Mouse (Mus musculus) retina, postnatal 7 days (tissue): Measurements from ENCODE around the gene Ampd2.

Source experiments
- DNase-seq: peaks from one replicate; pipeline ENCODE4 v3.0.0-alpha.2; 2012; ENCODE audit warnings: low read depth, low spot score

The Ampd2 gene

GRCm38 (mm10) chr3:108086470-108086979, at the start of gene Ampd2:
Ampd2 (minus strand) TSS chr3:108086651.
- DNase-seq: no peak

GRCm38 (mm10) chr3:108134701-108135100, 48.2 kb upstream of the Ampd2 start:
- no peak for DNase-seq

- DNase-seq: no peak
Measured at GRCm38 (mm10) chr3:108132484-108132883, 46.0 kb upstream of the Ampd2 start.

- DNase-seq: no peak
Measured at GRCm38 (mm10) chr3:108131821-108132220, 45.4 kb upstream of the Ampd2 start.

GRCm38 (mm10) chr3:108131216-108131615, 44.8 kb upstream of the Ampd2 start:
- DNase-seq: no peak

GRCm38 (mm10) chr3:108129804-108130203, 43.4 kb upstream of the Ampd2 start:
- no peak for DNase-seq

- DNase-seq: no peak
Measured at GRCm38 (mm10) chr3:108129367-108129766, 42.9 kb upstream of the Ampd2 start.

GRCm38 (mm10) chr3:108128520-108128919, 42.1 kb upstream of the Ampd2 start:
- DNase-seq: no peak

- no peak for DNase-seq
Measured at GRCm38 (mm10) chr3:108126327-108126726, 39.9 kb upstream of the Ampd2 start.

- no peak for DNase-seq
Measured at GRCm38 (mm10) chr3:108124131-108124530, 37.7 kb upstream of the Ampd2 start.

- DNase-seq: no peak
Measured at GRCm38 (mm10) chr3:108123242-108123641, 36.8 kb upstream of the Ampd2 start.

- no peak for DNase-seq
Measured at GRCm38 (mm10) chr3:108121101-108121500, 34.6 kb upstream of the Ampd2 start.

GRCm38 (mm10) chr3:108117465-108117864, 31.0 kb upstream of the Ampd2 start:
- DNase-seq: no peak

GRCm38 (mm10) chr3:108113591-108114289, 27.3 kb upstream of the Ampd2 start:
- DNase-seq: no peak

- DNase-seq: no peak
Measured at GRCm38 (mm10) chr3:108112666-108113065, 26.2 kb upstream of the Ampd2 start.

- no peak for DNase-seq
Measured at GRCm38 (mm10) chr3:108112246-108112645, 25.8 kb upstream of the Ampd2 start.

GRCm38 (mm10) chr3:108111320-108111719, 24.9 kb upstream of the Ampd2 start:
- DNase-seq: no peak

- no peak for DNase-seq
Measured at GRCm38 (mm10) chr3:108105281-108105680, 18.8 kb upstream of the Ampd2 start.

- no peak for DNase-seq
Measured at GRCm38 (mm10) chr3:108102075-108102474, 15.6 kb upstream of the Ampd2 start.

- no peak for DNase-seq
Measured at GRCm38 (mm10) chr3:108101594-108101993, 15.1 kb upstream of the Ampd2 start.

- no peak for DNase-seq
Measured at GRCm38 (mm10) chr3:108098316-108098715, 11.9 kb upstream of the Ampd2 start.

- no peak for DNase-seq
Measured at GRCm38 (mm10) chr3:108097656-108098055, 11.2 kb upstream of the Ampd2 start.

GRCm38 (mm10) chr3:108096726-108097125, 10.3 kb upstream of the Ampd2 start:
- no peak for DNase-seq

- DNase-seq: no peak
Measured at GRCm38 (mm10) chr3:108096226-108096625, 9.8 kb upstream of the Ampd2 start.
